Mouse (Mus musculus) cerebellum, adult 9-11 months (tissue): ENCODE measurements around the gene Carm1.
"Not testable (repeated sequence)": the region's sequence is repeated elsewhere in the genome, so short reads cannot be mapped to it uniquely, and the experiment has no call there.

Experiments
- DNase-seq: peaks from one replicate; pipeline ENCODE4 v3.0.0; 2022

Gene Carm1

GRCm38 (mm10) chr9:21585401-21585800 lies 38.7 kb downstream of the Carm1 start:
- no peak for DNase-seq

DNA sequence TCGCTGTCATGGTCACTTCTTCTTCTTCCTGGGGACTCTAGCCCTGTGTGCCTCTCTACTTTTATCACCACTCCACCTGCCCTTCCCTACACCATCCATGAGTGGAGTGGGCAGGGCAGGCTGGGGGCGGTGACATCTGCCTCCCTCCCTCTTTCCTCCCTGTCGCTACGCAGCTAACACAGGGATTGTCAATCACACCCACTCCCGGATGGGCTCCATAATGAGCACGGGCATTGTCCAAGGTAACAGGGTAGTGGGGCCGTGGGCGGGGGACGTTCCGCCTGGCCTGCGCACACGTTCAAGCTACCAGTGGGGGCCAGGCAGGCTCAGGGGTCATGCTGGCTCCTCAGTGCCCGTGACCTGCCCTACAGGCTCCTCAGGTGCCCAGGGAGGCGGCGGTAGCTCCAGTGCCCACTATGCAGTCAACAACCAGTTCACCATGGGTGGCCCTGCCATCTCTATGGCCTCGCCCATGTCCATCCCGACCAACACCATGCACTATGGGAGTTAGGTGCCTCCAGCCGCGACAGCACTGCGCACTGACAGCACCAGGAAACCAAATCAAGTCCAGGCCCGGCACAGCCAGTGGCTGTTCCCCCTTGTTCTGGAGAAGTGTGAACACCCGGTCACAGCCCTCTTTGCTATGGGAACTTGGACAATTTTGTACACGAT lies 41.1 kb downstream of the Carm1 start:
- no peak for DNase-seq

- no peak for DNase-seq
These were observed 41.7 kb downstream of the Carm1 start for GRCm38 (mm10) chr9:21588350-21588749.

- DNase-seq, result no peak
These were observed 42.8 kb downstream of the Carm1 start for GRCm38 (mm10) chr9:21589538-21589937.

- DNase-seq, result no peak
These were observed 44.6 kb downstream of the Carm1 start for GRCm38 (mm10) chr9:21591127-21591830.

DNA sequence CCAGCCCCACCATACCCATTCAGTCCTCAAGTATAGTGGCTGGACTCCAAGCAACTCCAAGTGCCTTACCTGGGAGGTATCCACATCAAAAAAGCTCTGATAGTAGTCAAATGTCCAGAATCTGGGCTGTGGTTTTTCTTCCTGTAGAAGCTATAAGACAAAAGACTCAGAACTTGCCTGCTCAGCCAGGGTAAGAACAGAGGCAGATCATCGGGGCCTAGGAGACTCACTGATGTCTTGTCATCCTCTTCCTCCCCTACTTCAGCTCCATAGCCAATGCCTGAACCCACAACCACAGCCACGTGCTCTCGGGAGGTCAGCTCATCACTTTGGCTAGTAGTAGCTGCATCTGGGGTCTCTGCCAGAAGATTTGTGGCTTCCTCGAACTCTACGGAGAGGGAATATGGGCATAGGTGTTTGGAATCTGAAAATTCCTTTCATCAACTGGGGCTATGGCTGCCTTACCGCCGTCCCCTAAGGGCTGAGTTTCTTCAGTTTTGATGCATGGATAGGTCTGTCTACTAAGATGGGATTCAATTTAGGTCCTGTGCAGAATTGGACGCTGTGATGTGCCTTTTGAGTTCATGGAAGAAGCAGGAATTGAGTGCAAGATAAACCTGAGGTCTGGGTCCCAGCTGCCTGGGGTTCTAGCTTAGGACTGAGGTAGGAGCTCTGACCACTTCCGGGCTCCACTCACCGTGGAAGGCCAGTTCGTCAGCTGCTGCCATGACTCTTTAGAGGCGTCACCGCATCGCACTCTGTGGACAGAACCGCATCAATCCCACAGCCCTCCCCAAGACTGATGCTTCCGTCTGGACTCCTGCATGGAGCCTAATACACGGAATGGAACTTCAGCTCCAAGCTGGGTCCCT lies 45.4 kb downstream of the Carm1 start:
- DNase-seq, result peak; percentile 54

DNA sequence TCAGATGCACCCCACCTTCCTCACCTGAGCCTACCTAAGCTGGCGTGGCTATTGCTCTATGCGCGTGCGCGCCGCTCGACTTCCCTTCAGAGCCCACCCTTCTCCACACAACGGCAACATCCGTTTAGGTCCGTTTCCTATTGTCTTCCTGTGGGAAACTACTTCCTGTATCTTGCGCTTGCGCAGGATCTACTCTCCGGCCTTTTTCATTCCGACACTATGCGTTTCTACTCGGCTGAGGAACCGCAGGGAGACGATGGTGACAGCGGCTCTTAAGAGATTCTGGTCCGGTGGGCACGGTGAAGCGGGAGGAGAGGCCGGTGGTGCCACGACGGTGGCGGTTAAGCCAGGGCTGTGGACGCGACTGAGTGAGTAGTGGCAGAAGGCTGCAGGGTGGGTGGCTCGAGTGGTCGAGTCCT lies 46.0 kb downstream of the Carm1 start, which contains the start of the genes Timm29 and Yipf2:
Gene Timm29, plus strand, starts transcription at position 20 of the 419 bp plus-strand sequence.
Gene Yipf2, minus strand, starts transcription at position 126 of the 419 bp plus-strand sequence.
- DNase-seq, result peak; percentile 95

DNA sequence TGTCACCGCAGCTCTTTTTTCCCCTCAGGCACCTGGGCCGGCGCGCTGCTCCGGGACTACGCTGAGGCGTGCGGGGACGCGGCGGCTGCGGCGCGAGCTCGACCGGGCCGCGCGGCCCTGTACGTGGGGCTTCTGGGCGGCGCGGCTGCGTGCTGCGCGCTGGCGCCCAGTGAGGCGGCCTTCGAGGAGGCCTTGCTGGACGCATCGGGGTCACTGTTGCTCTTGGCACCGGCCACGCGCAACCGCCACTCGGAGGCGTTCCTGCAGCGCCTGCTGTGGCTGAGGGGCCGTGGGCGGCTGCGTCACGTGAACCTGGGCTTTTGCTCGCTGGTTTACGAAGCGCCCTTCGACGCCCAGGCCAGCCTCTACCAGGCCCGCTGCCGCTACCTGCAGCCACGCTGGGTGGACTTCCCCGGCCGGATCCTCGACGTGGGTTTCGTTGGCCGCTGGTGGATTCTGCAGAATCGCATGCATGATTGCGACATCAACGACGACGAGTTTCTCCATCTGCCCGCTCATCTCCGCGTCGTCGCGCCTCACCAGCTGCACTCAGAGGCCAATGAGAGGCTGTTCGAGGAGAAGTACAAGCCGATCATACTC lies 46.5 kb downstream of the Carm1 start:
- peak; percentile 66 for DNase-seq

- DNase-seq, result not testable (repeated sequence)
These were observed 47.7 kb downstream of the Carm1 start for GRCm38 (mm10) chr9:21594350-21594749.

GRCm38 (mm10) chr9:21594838-21595237 lies 48.1 kb downstream of the Carm1 start:
- DNase-seq, result no peak

- DNase-seq, result no peak
These were observed 51.5 kb downstream of the Carm1 start for GRCm38 (mm10) chr9:21598198-21598597.

- no peak for DNase-seq
These were observed 53.5 kb downstream of the Carm1 start for GRCm38 (mm10) chr9:21600186-21600585.

- no peak for DNase-seq
These were observed 54.4 kb downstream of the Carm1 start for GRCm38 (mm10) chr9:21601073-21601472.

GRCm38 (mm10) chr9:21601722-21602399 lies 55.2 kb downstream of the Carm1 start:
- peak; percentile 77 for DNase-seq

DNA sequence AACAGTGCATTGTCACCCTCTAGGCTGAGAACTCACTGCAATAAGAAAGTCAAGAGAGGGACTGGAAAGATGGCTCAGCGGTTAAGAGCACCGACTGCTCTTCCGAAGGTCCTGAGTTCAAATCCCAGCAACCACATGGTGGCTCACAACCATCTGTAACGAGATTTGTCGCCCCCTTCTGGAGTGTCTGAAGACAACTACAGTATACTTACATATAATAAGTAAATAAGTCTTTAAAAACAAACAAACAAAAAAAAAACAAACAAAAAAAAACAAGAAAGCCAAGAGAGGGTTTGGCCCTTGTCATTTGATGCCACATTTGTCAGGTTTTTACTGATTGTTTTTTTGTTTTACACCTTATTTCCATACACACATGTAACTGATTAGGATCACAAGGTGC lies 57.4 kb downstream of the Carm1 start:
- DNase-seq, result no peak

DNA sequence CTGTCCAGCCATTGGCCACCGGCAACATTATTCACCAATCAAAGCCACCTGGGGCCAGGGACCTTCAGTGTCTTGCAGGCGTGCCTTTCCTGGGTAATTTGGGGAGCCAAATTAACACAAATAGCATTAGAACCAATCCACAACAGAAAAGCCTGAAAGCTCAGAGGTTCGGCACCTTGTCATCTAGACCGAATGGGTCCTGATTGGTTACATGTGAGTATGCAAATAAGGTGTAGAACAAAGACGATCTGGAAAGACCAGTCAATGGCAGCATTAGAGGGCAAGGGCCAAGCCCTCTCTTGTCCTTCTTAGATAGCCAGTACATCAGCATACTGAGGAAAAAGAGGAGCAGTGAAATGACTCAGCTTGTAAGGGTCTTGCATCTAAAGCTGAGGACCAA lies 59.2 kb downstream of the Carm1 start:
- no peak for DNase-seq

- no peak for DNase-seq
These were observed 60.0 kb downstream of the Carm1 start for GRCm38 (mm10) chr9:21606648-21607047.

- DNase-seq, result no peak
These were observed 63.2 kb downstream of the Carm1 start for GRCm38 (mm10) chr9:21609861-21610260.

GRCm38 (mm10) chr9:21614864-21615616 lies 68.3 kb downstream of the Carm1 start:
- no peak for DNase-seq

GRCm38 (mm10) chr9:21615617-21616231 lies 69.0 kb downstream of the Carm1 start, which contains the start of gene Smarca4:
TSS of gene Smarca4 (plus strand) at chr9:21616169.
- DNase-seq, result peak; percentile 100

DNA sequence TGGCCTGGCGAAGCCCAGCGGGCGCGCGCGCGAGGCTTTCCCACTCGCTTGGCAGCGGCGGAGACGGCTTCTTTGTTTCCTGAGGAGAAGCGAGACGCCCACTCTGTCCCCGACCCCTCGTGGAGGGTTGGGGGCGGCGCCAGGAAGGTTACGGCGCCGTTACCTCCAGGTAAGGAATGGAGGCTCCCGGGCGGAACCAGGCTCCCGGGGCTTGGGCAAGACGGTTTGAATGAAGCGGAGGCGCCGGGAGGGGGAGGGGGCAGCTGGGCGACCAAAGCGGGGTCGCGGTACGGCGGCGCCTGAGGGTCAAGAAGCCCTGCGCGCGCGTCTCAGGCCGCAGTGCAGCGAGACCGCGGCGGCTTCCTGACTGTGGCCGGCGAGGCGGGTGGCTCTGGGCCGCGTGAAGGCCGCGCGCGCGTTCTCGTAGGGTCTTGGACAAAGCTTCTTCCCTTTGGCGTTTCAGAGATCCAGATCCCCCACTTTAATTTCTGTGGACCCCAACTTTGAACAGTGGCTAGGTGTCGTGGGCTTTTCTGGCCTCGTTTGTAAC lies 69.6 kb downstream of the Carm1 start:
- peak; percentile 91 for DNase-seq
